Mouse (Mus musculus) c-Kit-positive CD71-positive TER-119-positive erythroid progenitor cells, embryonic 14.5 days (primary cell): ENCODE results near the gene Myoz1.
A peak's percentile ranks its signal among the peaks of the same experiment; 100 is the strongest.
"Not testable (repeated sequence)": the region's sequence is repeated elsewhere in the genome, so short reads cannot be mapped to it uniquely, and the experiment has no call there.

ENCODE experiments used
- DNase-seq: peaks from one replicate; pipeline ENCODE4 v3.0.0-alpha.2; 2013; ENCODE audit warnings: low spot score

The Myoz1 gene

GRCm38 (mm10) chr14:20656361-20656760 is at the start of gene Myoz1:
Gene Myoz1, minus strand, starts transcription at chr14:20656540.
- no peak for DNase-seq

GRCm38 (mm10) chr14:20703461-20703860 is 47.1 kb upstream of the Myoz1 start:
- not testable (repeated sequence) for DNase-seq

- peak; percentile 82 for DNase-seq
Measured at GRCm38 (mm10) chr14:20702741-20703381, 46.5 kb upstream of the Myoz1 start, which contains the start of gene Chchd1. Gene Chchd1, plus strand, starts transcription at chr14:20703006.

- DNase-seq: no peak
Measured at GRCm38 (mm10) chr14:20702096-20702740, 45.9 kb upstream of the Myoz1 start.

- no peak for DNase-seq
Measured at GRCm38 (mm10) chr14:20701554-20701953, 45.2 kb upstream of the Myoz1 start.

GRCm38 (mm10) chr14:20700362-20700761 is 44.0 kb upstream of the Myoz1 start:
- DNase-seq: no peak

GRCm38 (mm10) chr14:20698515-20698914 is 42.2 kb upstream of the Myoz1 start:
- no peak for DNase-seq

- no peak for DNase-seq
Measured at GRCm38 (mm10) chr14:20696986-20697385, 40.6 kb upstream of the Myoz1 start.

GRCm38 (mm10) chr14:20695761-20696520 is 39.6 kb upstream of the Myoz1 start:
- no peak for DNase-seq

- DNase-seq: peak; percentile 71
Measured at GRCm38 (mm10) chr14:20694884-20695760, 38.8 kb upstream of the Myoz1 start, which contains the start of gene Fut11. Gene Fut11, plus strand, starts transcription at chr14:20694968.

GRCm38 (mm10) chr14:20694185-20694883 is 38.0 kb upstream of the Myoz1 start:
- DNase-seq: no peak

GRCm38 (mm10) chr14:20693589-20694101 is 37.3 kb upstream of the Myoz1 start:
- DNase-seq: no peak

GRCm38 (mm10) chr14:20691772-20692171 is 35.4 kb upstream of the Myoz1 start:
- no peak for DNase-seq

- DNase-seq: no peak
Measured at GRCm38 (mm10) chr14:20689009-20689408, 32.7 kb upstream of the Myoz1 start.

GRCm38 (mm10) chr14:20686576-20686975 is 30.2 kb upstream of the Myoz1 start:
- DNase-seq: no peak

GRCm38 (mm10) chr14:20682498-20682897 is 26.2 kb upstream of the Myoz1 start:
- no peak for DNase-seq

- DNase-seq: no peak
Measured at GRCm38 (mm10) chr14:20681742-20682141, 25.4 kb upstream of the Myoz1 start.

- DNase-seq: no peak
Measured at GRCm38 (mm10) chr14:20677906-20678305, 21.6 kb upstream of the Myoz1 start.

- DNase-seq: peak; percentile 99
Measured at GRCm38 (mm10) chr14:20674064-20674833, 17.9 kb upstream of the Myoz1 start, which contains the start of gene Sec24c. Gene Sec24c, plus strand, starts transcription at chr14:20674308.

GRCm38 (mm10) chr14:20673735-20674063 is 17.4 kb upstream of the Myoz1 start:
- DNase-seq: no peak
